Mouse (Mus musculus) lung, adult 2 months (tissue): ENCODE measurements around the gene Gm20388.

ENCODE experiments used
- CTCF ChIP-seq: fragments of 200-500 bp; IDR thresholded peaks from 2 replicates; pipeline ENCODE4 v1.5.1; 2011; ENCODE audit warnings: mild to moderate bottlenecking, low read length, control low read depth; ENCODE audit not compliant: insufficient read depth
- POLR2A ChIP-seq: fragments of 200-500 bp; IDR thresholded peaks from 2 replicates; pipeline ENCODE4 v1.6.1; 2011; ENCODE audit warnings: low read depth, mild to moderate bottlenecking, control low read depth, low read length, borderline replicate concordance; ENCODE audit errors: extremely low read depth

- TF ChIP-seq CTCF, result no peak
- no peak for TF ChIP-seq POLR2A
Observed at GRCm38 (mm10) chr8:124259146-124259545, 4348.5 kb downstream of the Gm20388 start.
